9 mouse cellular contexts compared by ENCODE assay signal in genomic region chr15:85658101-85658885, GRCm38 (mm10).
A peak's percentile ranks its signal among the peaks of the same experiment; 100 is the strongest.
DNase-seq lines count a peak whose midpoint lies in the region; ATAC-seq lines count a peak whose summit lies in the region.
"Had no signal": no experiment of that assay in that cellular context is flagged by ENCODE, and none has a peak within 500 bp of the region (broad histone marks: within the 10 kb centered on the region; RNA-seq: fewer than 3 reads in every experiment).

No protein-coding gene starts in this region.

- H3K27ac ChIP-seq in heart, embryonic 16.5 days (ENCODE audit: low read length), result no peak overlapping the region
- H3K27ac ChIP-seq in liver, embryonic 15.5 days (replicated peaks), result no peak overlapping the region
- H3K27ac ChIP-seq in liver, embryonic 12.5 days, result no peak overlapping the region

- 75% methylated on average over 14 of the region's 14 CpGs for WGBS in heart, embryonic 16.5 days
- whole genome bisulfite sequencing in liver, embryonic 15.5 days (ENCODE audit: insufficient replicate concordance), result 52% methylated on average over 14 of the region's 14 CpGs
- WGBS in liver, embryonic 12.5 days (ENCODE audit: insufficient replicate concordance), result 58% methylated on average over 14 of the region's 14 CpGs

- peaks cover 7% of the 10 kb centered on the region for H3K27me3 ChIP-seq in heart, embryonic 16.5 days (ENCODE audit: control insufficient read depth, insufficient read depth, low read length)
- H3K27me3 ChIP-seq in liver, embryonic 15.5 days, result peaks cover 48% of the 10 kb centered on the region
- H3K27me3 ChIP-seq in liver, embryonic 12.5 days (replicated peaks), result peaks cover 83% of the 10 kb centered on the region

- no peaks in the 10 kb centered on the region for H3K36me3 ChIP-seq in heart, embryonic 16.5 days (ENCODE audit: control insufficient read depth, insufficient read depth)
- H3K36me3 ChIP-seq in liver, embryonic 15.5 days (replicated peaks), result no peaks in the 10 kb centered on the region
- no peaks in the 10 kb centered on the region for H3K36me3 ChIP-seq in liver, embryonic 12.5 days

- H3K4me1 ChIP-seq in heart, embryonic 16.5 days (ENCODE audit: control insufficient read depth, insufficient read depth, low read length), result peaks cover 16% of the 10 kb centered on the region
- H3K4me1 ChIP-seq in liver, embryonic 15.5 days (replicated peaks), result no peaks in the 10 kb centered on the region; the same call in 1 of the 2 replicates
- 0 out of 2 replicates have a peak, but pooled peaks cover 2% of the 10 kb centered on the region for H3K4me1 ChIP-seq in liver, embryonic 12.5 days

- intact Hi-C loops in heart, postnatal 14 days (cut with DNase I), result loop anchor here (1.0 kb wide), 1 partner anchor 8 kb away; no protein-coding TSS in a partner anchor

- peak overlapping the region; percentile 29; the same call in 1 of the 2 replicates for H3K4me2 ChIP-seq in heart, embryonic 16.5 days (ENCODE audit: low read depth, low read length)
- H3K4me2 ChIP-seq in liver, embryonic 15.5 days, result peak overlapping the region; percentile 15; the same call in 1 of the 2 replicates
- no peak overlapping the region for H3K4me2 ChIP-seq in liver, embryonic 12.5 days
- H3K4me2 ChIP-seq: lung, embryonic 14.5 days had no signal

- H3K4me3 ChIP-seq in heart, embryonic 16.5 days (ENCODE audit: low read length), result no peak overlapping the region
- no peak overlapping the region for H3K4me3 ChIP-seq in liver, embryonic 15.5 days (replicated peaks)
- no peak overlapping the region for H3K4me3 ChIP-seq in liver, embryonic 12.5 days

- H3K9ac ChIP-seq in heart, embryonic 16.5 days (ENCODE audit: low read length), result no peak overlapping the region
- no peak overlapping the region for H3K9ac ChIP-seq in liver, embryonic 15.5 days
- H3K9ac ChIP-seq in liver, embryonic 12.5 days, result no peak overlapping the region
- H3K9ac ChIP-seq: lung, embryonic 14.5 days had no signal

- no peak for ATAC-seq in heart, embryonic 16.5 days (replicated peaks; ENCODE audit: extremely low read depth, insufficient read depth, low FRiP score)
- ATAC-seq in liver, embryonic 15.5 days (ENCODE audit: insufficient read depth), result no peak
- ATAC-seq in liver, embryonic 12.5 days, result no peak
- no peak for ATAC-seq in CD4-positive, CD25-positive, alpha-beta regulatory T cell, adult 4 months

- DNase-seq in heart, postnatal 14 days, result no peak
- peak; percentile 22 for DNase-seq in adrenal gland, postnatal 25 days
- peak; percentile 34 to 69 for DNase-seq in cerebellum, postnatal 36 days
- no peak for DNase-seq in lung, postnatal 4 days
- DNase-seq: lung, embryonic 14.5 days had no signal

- no peaks in the 10 kb centered on the region for H3K9me3 ChIP-seq in heart, embryonic 16.5 days (replicated peaks; ENCODE audit: control insufficient read depth, low read length)
- no peaks in the 10 kb centered on the region for H3K9me3 ChIP-seq in liver, embryonic 15.5 days (replicated peaks)
- H3K9me3 ChIP-seq in liver, embryonic 12.5 days (replicated peaks), result no peaks in the 10 kb centered on the region

Comparison
In these comparisons a context has a peak if more than half of its experiments do, and no peak if none do; other contexts are left out.
1. DNase-seq: peak in adrenal gland, postnatal 25 days (single experiment) and cerebellum, postnatal 36 days (2 of 2); none in heart, postnatal 14 days (0 of 2) and lung, postnatal 4 days (0 of 2).